Mouse (Mus musculus) cerebellum, adult 8-10 months (tissue): ENCODE data around the gene Slc9a1.
A peak's percentile ranks its signal among the peaks of the same experiment; 100 is the strongest.

Experiments
- DNase-seq: peaks from one replicate; pipeline ENCODE4 v3.0.0; 2022

The Slc9a1 gene

GRCm38 (mm10) chr4:133442194-133442593 lies 72.7 kb downstream of the Slc9a1 start:
- DNase-seq = no peak

- no peak for DNase-seq
Observed at GRCm38 (mm10) chr4:133443085-133443484, 73.6 kb downstream of the Slc9a1 start.

- DNase-seq = no peak
Observed at GRCm38 (mm10) chr4:133445727-133446126, 76.2 kb downstream of the Slc9a1 start.

- no peak for DNase-seq
Observed at GRCm38 (mm10) chr4:133447366-133447765, 77.9 kb downstream of the Slc9a1 start.

- no peak for DNase-seq
Observed at GRCm38 (mm10) chr4:133447967-133448366, 78.5 kb downstream of the Slc9a1 start.

- no peak for DNase-seq
Observed at GRCm38 (mm10) chr4:133448708-133449388, 79.3 kb downstream of the Slc9a1 start.

GRCm38 (mm10) chr4:133449726-133450125 lies 80.2 kb downstream of the Slc9a1 start:
- peak; percentile 50 for DNase-seq

- DNase-seq = peak; percentile 78
Observed at GRCm38 (mm10) chr4:133451536-133451935, 82.0 kb downstream of the Slc9a1 start.

GRCm38 (mm10) chr4:133452433-133452832 lies 82.9 kb downstream of the Slc9a1 start:
- DNase-seq = no peak

GRCm38 (mm10) chr4:133458044-133458443 lies 88.5 kb downstream of the Slc9a1 start:
- no peak for DNase-seq

GRCm38 (mm10) chr4:133460006-133460405 lies 90.5 kb downstream of the Slc9a1 start:
- no peak for DNase-seq

GRCm38 (mm10) chr4:133460796-133461325 lies 91.4 kb downstream of the Slc9a1 start:
- no peak for DNase-seq

GRCm38 (mm10) chr4:133461362-133461761 lies 91.9 kb downstream of the Slc9a1 start:
- no peak for DNase-seq

GRCm38 (mm10) chr4:133463184-133463583 lies 93.7 kb downstream of the Slc9a1 start:
- DNase-seq = no peak

- DNase-seq = peak; percentile 76
Observed at GRCm38 (mm10) chr4:133468080-133468479, 98.6 kb downstream of the Slc9a1 start.

GRCm38 (mm10) chr4:133469122-133469521 lies 99.6 kb downstream of the Slc9a1 start:
- no peak for DNase-seq

GRCm38 (mm10) chr4:133471135-133471821 lies 101.8 kb downstream of the Slc9a1 start:
- no peak for DNase-seq
